22 mouse cellular contexts compared by ENCODE assay signal in the genomic region with DNA sequence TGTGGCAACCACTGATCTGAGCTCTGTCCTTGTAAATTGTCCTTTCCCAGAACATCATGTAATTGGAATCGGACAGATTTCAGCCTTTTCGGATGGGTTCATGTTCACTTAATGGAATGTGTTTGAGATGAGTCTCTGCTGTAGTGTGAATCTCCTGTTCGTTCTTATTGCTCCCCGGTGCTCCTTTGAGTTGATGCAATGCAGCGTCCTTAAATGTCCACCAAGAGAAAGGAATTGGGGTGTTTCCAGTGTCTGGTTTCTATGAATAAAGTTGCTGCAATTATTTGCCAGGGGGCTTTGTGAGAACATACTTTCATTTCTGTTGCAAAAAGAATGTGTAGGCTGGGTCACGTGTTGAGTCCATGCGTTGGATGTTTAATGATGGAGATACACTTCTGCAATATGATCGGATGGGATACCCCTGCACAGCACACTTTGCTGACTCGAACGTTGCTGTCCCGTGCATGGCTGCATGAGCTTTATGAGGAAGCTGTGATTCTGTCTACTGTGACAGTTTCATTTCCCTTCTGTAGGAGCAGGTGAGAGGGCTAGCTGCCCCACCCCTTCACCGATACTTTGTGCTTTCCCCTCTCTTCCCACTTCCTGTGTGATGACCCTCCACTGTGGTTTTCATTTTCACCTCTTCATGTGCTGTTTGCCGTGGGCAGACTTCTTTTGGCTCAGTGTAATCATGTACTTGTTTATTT. TPM values are rescaled to one million over a fixed set of nuclear protein-coding genes. Genes with fewer than 3 reads are reported as not detected.
DNase-seq lines count a peak whose midpoint lies in the region; ATAC-seq and TF ChIP-seq lines count a peak whose summit lies in the region.
"Had no signal": no experiment of that assay in that cellular context is flagged by ENCODE, and none has a peak within 500 bp of the region (broad histone marks: within the 10 kb centered on the region; RNA-seq: fewer than 3 reads in every experiment).

No protein-coding gene starts in this region.

- H3K9me3 ChIP-seq in lung, postnatal 0 days (ENCODE audit: low read length), result no peaks in the 10 kb centered on the region
- H3K9me3 ChIP-seq in forebrain, embryonic 10.5 days, result no peaks in the 10 kb centered on the region
- H3K9me3 ChIP-seq: embryonic facial prominence, embryonic 12.5 days; forebrain, embryonic 12.5 days; hindbrain, embryonic 13.5 days; limb, embryonic 13.5 days; neural tube, embryonic 15.5 days had no signal

- no peaks in the 10 kb centered on the region for H3K4me1 ChIP-seq in lung, postnatal 0 days (ENCODE audit: insufficient read depth, low read depth, low read length)
- peaks cover 5% of the 10 kb centered on the region for H3K4me1 ChIP-seq in forebrain, embryonic 10.5 days
- H3K4me1 ChIP-seq: forebrain, embryonic 12.5 days; hindbrain, embryonic 13.5 days had no signal

- peak; percentile 30; the same call in 1 of the 2 replicates for ATAC-seq in lung, postnatal 0 days
- ATAC-seq: inflammation-experienced regulatory T-cells, adult 6 months; midbrain, embryonic 16.5 days had no signal

- no peak overlapping the region for H3ac ChIP-seq in C2C12 (ENCODE audit: control insufficient read depth, insufficient read length, low read depth)

- 65% methylated on average over 13 of the region's 13 CpGs for WGBS in lung, postnatal 0 days
- 90% methylated on average over 13 of the region's 13 CpGs for WGBS in forebrain, embryonic 10.5 days

- H3K4me2 ChIP-seq in lung, postnatal 0 days (replicated peaks; ENCODE audit: low read depth, low read length), result no peak overlapping the region
- H3K4me2 ChIP-seq: embryonic facial prominence, embryonic 12.5 days; forebrain, embryonic 12.5 days; hindbrain, embryonic 13.5 days; limb, embryonic 13.5 days; neural tube, embryonic 15.5 days had no signal

- DNase-seq in lung, postnatal 0 days (ENCODE audit: low spot score), result peak; percentile 55
- DNase-seq in lung, postnatal 14 days, result no peak
- DNase-seq in induced T-regulatory cell, adult 2 months (ENCODE audit: low read depth), result peak; percentile 0
- peak; percentile 35 to 56 for DNase-seq in spleen, adult 18-20 months
- DNase-seq in cerebellum, postnatal 25 days, result no peak
- no peak for DNase-seq in cerebellum, adult 11 months
- DNase-seq in forebrain, embryonic 10.5 days (ENCODE audit: extremely low spot score, low spot score), result no peak
- DNase-seq: adrenal gland, postnatal 25 days; cerebellum, adult 9-10 months; gastrocnemius, postnatal 36 days; heart, postnatal 36 days; kidney, adult 2 months; kidney, postnatal 14 days had no signal

- H3K27me3 ChIP-seq in lung, postnatal 0 days (replicated peaks; ENCODE audit: insufficient read depth, low read length), result no peaks in the 10 kb centered on the region
- H3K27me3 ChIP-seq in C2C12 (ENCODE audit: control insufficient read depth, insufficient read depth, insufficient read length), result no peaks in the 10 kb centered on the region
- no peaks in the 10 kb centered on the region for H3K27me3 ChIP-seq in forebrain, embryonic 10.5 days (ENCODE audit: poor library complexity, severe bottlenecking)
- H3K27me3 ChIP-seq: embryonic facial prominence, embryonic 12.5 days; forebrain, embryonic 12.5 days; hindbrain, embryonic 13.5 days; limb, embryonic 13.5 days; neural tube, embryonic 15.5 days had no signal

- H3K27ac ChIP-seq in lung, postnatal 0 days (ENCODE audit: low read length), result no peak overlapping the region
- no peak overlapping the region for H3K27ac ChIP-seq in forebrain, embryonic 10.5 days
- H3K27ac ChIP-seq: embryonic facial prominence, embryonic 12.5 days; forebrain, embryonic 12.5 days; hindbrain, embryonic 13.5 days; limb, embryonic 13.5 days; liver, embryonic 14.5 days; neural tube, embryonic 15.5 days had no signal

- H3K79me2 ChIP-seq in C2C12 (ENCODE audit: control insufficient read depth, insufficient read depth), result no peaks in the 10 kb centered on the region

- no peaks in the 10 kb centered on the region for H3K79me3 ChIP-seq in C2C12 (ENCODE audit: low read depth)

- no peak overlapping the region for H3K4me3 ChIP-seq in lung, postnatal 0 days (ENCODE audit: low read depth, low read length)
- H3K4me3 ChIP-seq in C2C12 (ENCODE audit: insufficient read depth, poor library complexity, severe bottlenecking), result no peak overlapping the region
- H3K4me3 ChIP-seq in forebrain, embryonic 10.5 days, result no peak overlapping the region
- H3K4me3 ChIP-seq: embryonic facial prominence, embryonic 12.5 days; forebrain, embryonic 12.5 days; hindbrain, embryonic 13.5 days; limb, embryonic 13.5 days; neural tube, embryonic 15.5 days had no signal

- no peak for TF ChIP-seq CTCF in lung, postnatal 0 days (IDR thresholded peaks at IDR 0.05)
- TF ChIP-seq CTCF in C2C12 (IDR thresholded peaks at IDR 0.05; ENCODE audit: control insufficient read depth, insufficient read depth, insufficient read length), result no peak

- TF ChIP-seq EP300 in lung, postnatal 0 days (IDR thresholded peaks at IDR 0.05), result peak; percentile 58

- H3K36me3 ChIP-seq in lung, postnatal 0 days (ENCODE audit: insufficient read depth, low read length), result no peaks in the 10 kb centered on the region
- no peaks in the 10 kb centered on the region for H3K36me3 ChIP-seq in C2C12 (ENCODE audit: control insufficient read depth, insufficient read depth)
- no peaks in the 10 kb centered on the region for H3K36me3 ChIP-seq in forebrain, embryonic 10.5 days (replicated peaks)
- H3K36me3 ChIP-seq: embryonic facial prominence, embryonic 12.5 days; forebrain, embryonic 12.5 days; hindbrain, embryonic 13.5 days; limb, embryonic 13.5 days; neural tube, embryonic 15.5 days had no signal

- H3K9ac ChIP-seq in lung, postnatal 0 days (replicated peaks; ENCODE audit: low read depth), result no peak overlapping the region
- H3K9ac ChIP-seq: embryonic facial prominence, embryonic 12.5 days; forebrain, embryonic 12.5 days; hindbrain, embryonic 13.5 days; limb, embryonic 13.5 days; liver, embryonic 14.5 days; neural tube, embryonic 15.5 days had no signal

TF ChIP-seq in C2C12, 6 proteins besides CTCF, POLR2A, EP300 and RAD21:
- TF ChIP-seq MAX (IDR thresholded peaks at IDR 0.05) (no peak), USF1 (IDR thresholded peaks at IDR 0.05; ENCODE audit: low read depth) (peak; percentile 12)

RNA-seq across cellular contexts. Expression of gene Slit3, which starts 30.2 kb away (rescaled TPM):
- 13.1 and 14.2 TPM in 2 replicates for polyA plus RNA-seq in lung, postnatal 0 days (2015; fragmentation: Nextera tagmentation; extraction: Ambion mirVana)
- not detected for polyA plus RNA-seq in C2C12 (2012; fragmentation: generic; extraction: Trizol)
- polyA plus RNA-seq in forebrain, embryonic 10.5 days (2016; fragmentation: Nextera tagmentation; extraction: Ambion mirVana), result 4.8 and 4.9 TPM in 2 replicates
- polyA plus RNA-seq: inflammation-experienced regulatory T-cells, adult 6 months had no signal

Comparison
In these comparisons a context has a peak if more than half of its experiments do, and no peak if none do; other contexts are left out.
1. DNase-seq: peak in lung, postnatal 0 days (single experiment), induced T-regulatory cell, adult 2 months (single experiment) and spleen, adult 18-20 months (2 of 2); none in lung, postnatal 14 days (single experiment), cerebellum, postnatal 25 days (0 of 2), cerebellum, adult 11 months (single experiment) and forebrain, embryonic 10.5 days (single experiment).